Mouse (Mus musculus) CH12.LX (cell line): Measurements from ENCODE around the gene Poln. TPM values are rescaled to one million over a fixed set of nuclear protein-coding genes. Genes with fewer than 3 reads are reported as not detected.

Experiments
- DNase-seq: peaks from one replicate; pipeline ENCODE4 v3.0.0-alpha.2; 2013; ENCODE audit errors: extremely low read depth
- H3K27ac ChIP-seq: 2 replicates; pipeline ENCODE4 v1.5.1; 2012; ENCODE audit warnings: low read depth, mild to moderate bottlenecking, control low read depth, moderate library complexity; ENCODE audit not compliant: insufficient read depth
- H3K27me3 ChIP-seq: replicated peaks from 2 replicates; pipeline ENCODE3; 2012; ENCODE audit warnings: inconsistent platforms
- H3K36me3 ChIP-seq, 2 experiments: replicated peaks in 1 of 2; 2 replicates each; pipeline versions ENCODE3 to v1.6.1; 2012; ENCODE audit warnings: inconsistent platforms in 1 of 2, low read length in 1 of 2, mild to moderate bottlenecking in 1 of 2, mixed read lengths in 1 of 2, moderate library complexity in 1 of 2; ENCODE audit not compliant: control insufficient read depth in 1 of 2, insufficient read depth in 1 of 2
- H3K4me1 ChIP-seq, 2 experiments: 2 replicates each; pipeline ENCODE4 v1.6.1; 2012; ENCODE audit warnings: inconsistent platforms in 1 of 2, moderate library complexity in 1 of 2; ENCODE audit not compliant: insufficient read depth in 2 of 2, control insufficient read depth in 1 of 2
- H3K4me2 ChIP-seq: 2 replicates; pipeline ENCODE4 v1.6.1; 2012; ENCODE audit warnings: low read depth, mild to moderate bottlenecking, control low read depth; ENCODE audit not compliant: poor library complexity, insufficient read depth, severe bottlenecking
- H3K4me3 ChIP-seq, 3 experiments: fragments of 150-350 bp in 1 of 3; sonication (generic) in 1 of 3; replicated peaks in 1 of 3; 2 replicates each; pipeline versions ENCODE3 to v1.5.1; 2011 to 2012; ENCODE audit warnings: low read depth in 2 of 3, low read length in 2 of 3, mild to moderate bottlenecking in 2 of 3, moderate library complexity in 2 of 3, control low read depth in 1 of 3, improper control_type of control experiment in 1 of 3, inconsistent platforms in 1 of 3, mixed read lengths in 1 of 3; ENCODE audit not compliant: poor library complexity in 1 of 3
- H3K79me2 ChIP-seq: replicated peaks from 2 replicates; pipeline ENCODE4 v1.6.1; 2012; ENCODE audit warnings: mild to moderate bottlenecking, moderate library complexity; ENCODE audit not compliant: control insufficient read depth, poor library complexity, insufficient read depth, severe bottlenecking; ENCODE audit errors: extremely low read depth
- H3K9ac ChIP-seq: 2 replicates; pipeline ENCODE4 v1.6.1; 2012; ENCODE audit warnings: low read depth, mild to moderate bottlenecking, control low read depth, moderate library complexity; ENCODE audit not compliant: insufficient read depth
- H3K9me3 ChIP-seq: replicated peaks from 2 replicates; pipeline ENCODE3; 2012; ENCODE audit warnings: low read length, inconsistent platforms, mixed read lengths
- BHLHE40 ChIP-seq: IDR thresholded peaks from 2 replicates; pipeline ENCODE4 v1.6.1; 2011; ENCODE audit warnings: mild to moderate bottlenecking, low read depth, low read length, improper control_type of control experiment
- CHD2 ChIP-seq: IDR thresholded peaks from 2 replicates; pipeline ENCODE4 v1.6.1; 2011; ENCODE audit warnings: low read length, improper control_type of control experiment
- E2F4 ChIP-seq: IDR thresholded peaks from 2 replicates; pipeline ENCODE4 v1.6.1; 2011; ENCODE audit warnings: low read depth, low read length, improper control_type of control experiment; ENCODE audit not compliant: insufficient replicate concordance
- ETS1 ChIP-seq: conservative IDR thresholded peaks from 2 replicates; pipeline ENCODE4 v1.6.1; 2012; ENCODE audit warnings: low read depth, mild to moderate bottlenecking, inconsistent platforms, low read length, improper control_type of control experiment, moderate library complexity
- GABPA ChIP-seq: IDR thresholded peaks from 2 replicates; pipeline ENCODE4 v1.6.1; 2012; ENCODE audit warnings: low read depth, low read length, improper control_type of control experiment, inconsistent platforms; ENCODE audit not compliant: insufficient replicate concordance
- HCFC1 ChIP-seq: IDR thresholded peaks from 2 replicates; pipeline ENCODE4 v1.6.1; 2012; ENCODE audit warnings: low read depth, mild to moderate bottlenecking, inconsistent platforms, low read length, improper control_type of control experiment
- KAT2A ChIP-seq: IDR thresholded peaks from 2 replicates; pipeline ENCODE4 v1.6.1; 2012; ENCODE audit warnings: low read length, improper control_type of control experiment, inconsistent platforms; ENCODE audit not compliant: insufficient replicate concordance
- MAFK ChIP-seq: IDR thresholded peaks from 2 replicates; pipeline ENCODE4 v1.6.1; 2011; ENCODE audit warnings: low read length, improper control_type of control experiment; ENCODE audit not compliant: insufficient replicate concordance
- MAX ChIP-seq: IDR thresholded peaks from 2 replicates; pipeline ENCODE4 v1.6.1; 2011; ENCODE audit warnings: low read length, improper control_type of control experiment
- MAZ ChIP-seq: IDR thresholded peaks from 2 replicates; pipeline ENCODE4 v1.6.1; 2012; ENCODE audit warnings: low read depth, mild to moderate bottlenecking, inconsistent platforms, low read length, improper control_type of control experiment, moderate library complexity
- MEF2A ChIP-seq: IDR thresholded peaks from 2 replicates; pipeline ENCODE4 v1.6.1; 2014; ENCODE audit warnings: low read depth, mild to moderate bottlenecking, inconsistent platforms, low read length, improper control_type of control experiment, borderline replicate concordance
- MXI1 ChIP-seq: IDR thresholded peaks from 2 replicates; pipeline ENCODE4 v1.6.1; 2011; ENCODE audit warnings: mild to moderate bottlenecking, low read depth, low read length, improper control_type of control experiment
- NELFE ChIP-seq: IDR thresholded peaks from 2 replicates; pipeline ENCODE4 v1.6.1; 2011; ENCODE audit warnings: low read depth, low read length, improper control_type of control experiment
- NRF1 ChIP-seq: IDR thresholded peaks from 2 replicates; pipeline ENCODE4 v1.6.1; 2014; ENCODE audit warnings: low read depth, mild to moderate bottlenecking, inconsistent platforms, low read length, improper control_type of control experiment, moderate library complexity
- POLR2AphosphoS2 ChIP-seq: IDR thresholded peaks from 2 replicates; pipeline ENCODE4 v1.6.1; 2011; ENCODE audit warnings: low read depth, low read length, improper control_type of control experiment
- SIN3A ChIP-seq: IDR thresholded peaks from 2 replicates; pipeline ENCODE4 v1.6.1; 2012; ENCODE audit warnings: low read length, improper control_type of control experiment, inconsistent platforms
- TBP ChIP-seq: conservative IDR thresholded peaks from 2 replicates; pipeline ENCODE4 v1.6.1; 2011; ENCODE audit warnings: low read depth, low read length, improper control_type of control experiment
- UBTF ChIP-seq: IDR thresholded peaks from 2 replicates; pipeline ENCODE4 v1.6.1; 2012; ENCODE audit warnings: low read depth, mild to moderate bottlenecking, inconsistent platforms, low read length, improper control_type of control experiment, moderate library complexity
- ZC3H11A ChIP-seq: IDR thresholded peaks from 2 replicates; pipeline ENCODE4 v1.6.1; 2012; ENCODE audit warnings: low read depth, mild to moderate bottlenecking, inconsistent platforms, low read length, improper control_type of control experiment
- ZKSCAN1 ChIP-seq: IDR thresholded peaks from 2 replicates; pipeline ENCODE4 v1.6.1; 2012; ENCODE audit warnings: low read depth, inconsistent platforms, low read length, improper control_type of control experiment, borderline replicate concordance
- ZMIZ1 ChIP-seq: IDR thresholded peaks from 2 replicates; pipeline ENCODE4 v1.6.1; 2012; ENCODE audit warnings: low read depth, mild to moderate bottlenecking, inconsistent platforms, low read length, improper control_type of control experiment
- dilution Hi-C: fragments of 300-500 bp; cut with MboI; formaldehyde crosslinking; loops from 2 replicates; pipeline ENCODE4 v1.14.3; 2020; ENCODE audit warnings: low sequenced_read_pairs; ENCODE audit not compliant: extremely low pct_unique_long_range_greater_than_20kb, extremely low pct_ligation_motif_present
- in situ Hi-C: fragments of 300-500 bp; cut with MboI; formaldehyde crosslinking; loops from 3 replicates; pipeline ENCODE4 v1.14.3; 2019; ENCODE audit warnings: low sequenced_read_pairs, low pct_ligation_motif_present, low pct_unique_long_range_greater_than_20kb, mixed read lengths
- polyA plus RNA-seq: library from polyadenylated mRNA; unstranded; fragments of >175 nt; gene quantifications from 2 replicates; pipeline ENCODE4 v1.2.1, GENCODE M21; 2012; ENCODE audit warnings: low read depth; ENCODE audit not compliant: insufficient read length
- total RNA-seq, 2 experiments: library from RNA; depleted of rRNA; stranded (reverse); fragments of 300-350 nt in 1 of 2; fragments of >200 nt in 1 of 2; gene quantifications; 2 replicates each; pipeline ENCODE4 v1.2.3; 2012 to 2014

The Poln gene
- total and polyA plus RNA-seq, 3 experiments: 0.25 to 0.64 (median 0.39) TPM

GRCm38 (mm10) chr5:34218672-34219071 is 49.4 kb upstream of the Poln start:
- Histone ChIP-seq H3K9me3 (no peaks in the 10 kb centered on the region), H3K4me2 (no peak overlapping the region), H3K9ac (no peak overlapping the region), H3K27ac (no peak overlapping the region), H3K36me3 (no peaks in the 10 kb centered on the region), H3K4me3 (no peak overlapping the region)
- no peak for DNase-seq
- dilution Hi-C loops: no loop called here
- TF ChIP-seq TBP (no peak), BHLHE40 (no peak), E2F4 (no peak), ZMIZ1 (no peak), NELFE (no peak), MEF2A (no peak), POLR2AphosphoS2 (no peak), UBTF (no peak), GABPA (no peak), HCFC1 (no peak)
- TF ChIP-seq, all 38 proteins: peak for 0
- H3K27me3 ChIP-seq: no peaks in the 10 kb centered on the region
- no peaks in the 10 kb centered on the region for H3K79me2 ChIP-seq
- H3K4me1 ChIP-seq: peaks cover 0 to 7% of the 10 kb centered on the region in 2 experiments; a peak in 2 of 4 replicates
- in situ Hi-C loops: no loop called here

DNA sequence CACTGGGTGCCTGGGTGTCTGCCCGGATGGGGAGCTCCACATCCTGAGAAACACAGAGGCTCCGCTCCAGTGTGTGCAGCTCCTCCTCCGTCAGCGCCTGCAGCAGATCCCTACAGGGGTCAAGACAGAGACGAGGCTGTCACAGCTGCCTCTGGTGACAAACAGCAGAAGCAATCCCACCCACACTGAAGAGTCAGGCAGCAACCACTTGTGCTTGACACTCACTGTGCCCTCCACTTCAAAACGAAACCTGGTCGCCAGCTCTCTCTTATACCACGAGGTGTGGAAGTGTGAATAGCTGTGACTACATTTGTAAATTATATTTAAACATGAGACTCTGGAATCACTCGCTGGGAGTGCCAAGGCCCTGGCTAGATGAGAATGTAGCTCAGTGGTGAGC is 48.5 kb upstream of the Poln start:
- H3K4me2 ChIP-seq: no peak overlapping the region
- H3K79me2 ChIP-seq: no peaks in the 10 kb centered on the region
- no peak for DNase-seq
- no peaks in the 10 kb centered on the region for H3K36me3 ChIP-seq
- H3K9ac ChIP-seq: no peak overlapping the region
- no peaks in the 10 kb centered on the region for H3K9me3 ChIP-seq
- no peak overlapping the region for H3K4me3 ChIP-seq
- no peaks in the 10 kb centered on the region for H3K27me3 ChIP-seq
- in situ Hi-C loops: no loop called here
- TF ChIP-seq HCFC1 (no peak), MXI1 (no peak), E2F4 (no peak)
- TF ChIP-seq, all 38 proteins: peak for 0
- dilution Hi-C loops: no loop called here
- Histone ChIP-seq H3K4me1 (peaks cover 0 to 6% of the 10 kb centered on the region in 2 experiments; a peak in 2 of 4 replicates), H3K27ac (no peak overlapping the region)

DNA sequence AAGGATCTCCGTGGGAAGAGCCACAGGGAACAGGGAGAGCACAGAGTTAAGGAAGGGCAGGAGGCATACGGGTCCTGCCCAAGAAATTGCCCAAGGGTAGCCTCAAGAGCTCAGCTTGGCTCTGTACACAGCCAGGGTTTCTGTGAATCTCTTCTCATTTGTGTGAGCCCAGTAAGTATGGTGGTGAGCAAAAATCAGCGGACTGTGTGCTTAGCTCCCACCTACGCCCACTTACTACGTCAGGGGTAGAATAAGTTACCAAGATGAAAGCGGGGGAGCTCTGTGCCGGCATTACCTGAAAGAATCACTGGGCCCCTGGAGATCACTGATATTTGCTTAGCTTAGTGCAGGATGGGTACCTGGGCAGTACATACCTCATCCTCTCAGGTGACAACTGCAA is 46.8 kb upstream of the Poln start:
- Histone ChIP-seq H3K36me3 (no peaks in the 10 kb centered on the region), H3K4me2 (no peak overlapping the region), H3K9ac (no peak overlapping the region), H3K27me3 (no peaks in the 10 kb centered on the region), H3K4me1 (peaks cover 0 to 6% of the 10 kb centered on the region in 2 experiments; a peak in 2 of 4 replicates), H3K27ac (no peak overlapping the region), H3K9me3 (no peaks in the 10 kb centered on the region), H3K4me3 (no peak overlapping the region), H3K79me2 (no peaks in the 10 kb centered on the region)
- in situ Hi-C loops (no loop called here), dilution Hi-C loops (no loop called here)
- TF ChIP-seq MXI1 (no peak), POLR2AphosphoS2 (no peak), MAFK (no peak), MAX (no peak), MAZ (no peak), GABPA (no peak), MEF2A (no peak), CHD2 (no peak), NRF1 (no peak), ZC3H11A (no peak), UBTF (no peak), KAT2A (no peak), ETS1 (no peak), SIN3A (no peak), ZMIZ1 (no peak), ZKSCAN1 (no peak), BHLHE40 (no peak), E2F4 (no peak)
- no peak for DNase-seq
